Mouse (Mus musculus) liver, postnatal 0 days (tissue): ENCODE measurements around the gene Gm37240.

Source experiments
- CTCF ChIP-seq: sonication (generic); IDR thresholded peaks from 2 replicates; pipeline ENCODE4 v1.5.1; 2016; ENCODE audit warnings: antibody characterized with exemption, low read depth
- EP300 ChIP-seq: IDR thresholded peaks from 2 replicates; pipeline ENCODE4 v1.6.1; 2016; ENCODE audit warnings: antibody characterized with exemption, low read depth, mild to moderate bottlenecking

DNA sequence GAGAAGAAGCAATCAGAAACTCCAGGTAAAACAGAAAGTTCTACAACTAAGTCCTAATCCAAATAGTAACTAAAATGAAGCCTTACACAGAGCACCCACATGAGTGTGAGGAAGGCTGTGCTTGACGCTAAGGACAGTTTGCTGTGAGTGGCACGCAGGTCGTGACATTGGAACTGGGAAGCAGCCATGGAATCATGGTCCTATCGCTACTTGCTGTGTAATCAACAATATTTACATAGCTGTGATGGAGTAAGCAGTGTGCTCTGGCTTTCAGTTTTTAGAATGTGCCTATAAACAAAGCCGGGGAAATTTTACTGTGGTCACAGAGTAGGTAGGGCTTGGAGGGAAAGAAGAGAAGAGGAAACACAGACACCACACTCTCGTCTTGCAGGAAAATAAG is 622.8 kb downstream of the Gm37240 start:
- TF ChIP-seq CTCF (no peak), EP300 (no peak)
